8 mouse cellular contexts compared by ENCODE assay signal in genomic region chr11:118355640-118356039, GRCm38 (mm10). TPM values are rescaled to one million over a fixed set of nuclear protein-coding genes. Genes with fewer than 3 reads are reported as not detected.
A peak's percentile ranks its signal among the peaks of the same experiment; 100 is the strongest.
DNase-seq lines count a peak whose midpoint lies in the region; ATAC-seq lines count a peak whose summit lies in the region.

Timp2 (minus strand) TSS chr11:118355740.

- no peaks in the 10 kb centered on the region for H3K9me3 ChIP-seq in intestine, embryonic 14.5 days (ENCODE audit: control insufficient read depth, low read length)
- H3K9me3 ChIP-seq in midbrain, embryonic 10.5 days (replicated peaks) = no peaks in the 10 kb centered on the region

- H3K4me1 ChIP-seq in intestine, embryonic 14.5 days (replicated peaks; ENCODE audit: control insufficient read depth, insufficient read depth, low read length) = peaks cover 21% of the 10 kb centered on the region
- peaks cover 32% of the 10 kb centered on the region for H3K4me1 ChIP-seq in midbrain, embryonic 10.5 days

- ATAC-seq in activated CD4-positive, CD25-positive, alpha-beta regulatory T cell, adult 4 months = no peak
- peak; percentile 41; the same call in 1 of the 2 replicates for ATAC-seq in intestine, embryonic 14.5 days (replicated peaks; ENCODE audit: low FRiP score, low TSS enrichment, low read depth)

- H3K27ac ChIP-seq in intestine, embryonic 14.5 days (ENCODE audit: low read depth) = peak within 1 kb of the TSS; percentile 86
- H3K27ac ChIP-seq in midbrain, embryonic 10.5 days (replicated peaks) = peak within 1 kb of the TSS; percentile 95

- no peak for DNase-seq in heart, adult 18-20 months
- no peak for DNase-seq in heart, adult 11 months
- peak in 1 of 2 experiments; percentile 25 for DNase-seq in gastrocnemius, adult 8-10 months (ENCODE audit: low spot score in 2 of 2)
- no peak for DNase-seq in intestine, embryonic 14.5 days (ENCODE audit: low spot score)
- DNase-seq in midbrain, embryonic 10.5 days (ENCODE audit: low spot score) = no peak
- DNase-seq in cerebellum, adult 8-10 months = no peak
- DNase-seq in urinary bladder, postnatal 14 days (ENCODE audit: low spot score) = no peak

- peak within 1 kb of the TSS; percentile 72 for H3K4me3 ChIP-seq in intestine, embryonic 14.5 days (ENCODE audit: low read depth, low read length)
- peak within 1 kb of the TSS; percentile 87 for H3K4me3 ChIP-seq in midbrain, embryonic 10.5 days

- H3K9ac ChIP-seq in intestine, embryonic 14.5 days (ENCODE audit: low read length) = peak within 1 kb of the TSS; percentile 90

- peak within 1 kb of the TSS; percentile 72 for H3K4me2 ChIP-seq in intestine, embryonic 14.5 days (ENCODE audit: low read length)

- H3K36me3 ChIP-seq in intestine, embryonic 14.5 days (ENCODE audit: control insufficient read depth, insufficient read depth, low read length) = 0 out of 2 replicates have a peak, but pooled peaks cover 6% of the 10 kb centered on the region
- H3K36me3 ChIP-seq in midbrain, embryonic 10.5 days = 0 out of 2 replicates have a peak, but pooled peaks cover 5% of the 10 kb centered on the region

- no peaks in the 10 kb centered on the region for H3K27me3 ChIP-seq in intestine, embryonic 14.5 days (replicated peaks; ENCODE audit: control insufficient read depth, insufficient read depth, low read length)
- H3K27me3 ChIP-seq in midbrain, embryonic 10.5 days (ENCODE audit: low read depth, poor library complexity, severe bottlenecking) = peaks cover 23% of the 10 kb centered on the region; the same call in 1 of the 2 replicates

- 34% methylated on average over 6 of the region's 6 CpGs for WGBS in intestine, embryonic 14.5 days
- WGBS in midbrain, embryonic 10.5 days = 29% methylated on average over 6 of the region's 6 CpGs

RNA-seq across cellular contexts. Expression of gene Timp2, which starts in this region (rescaled TPM):
- 100 to 1,000 TPM in 1 of 2 experiments, 10 to 100 TPM in 1; 75.0 to 102 TPM for total RNA-seq in heart, adult 18-20 months (2021)
- polyA plus RNA-seq in activated CD4-positive, CD25-positive, alpha-beta regulatory T cell, adult 4 months (2017; shearing (Covaris generic)) = 10 to 100 TPM; 10.2 to 11.2 TPM
- total RNA-seq in gastrocnemius, adult 8-10 months (2022) = 10 to 100 TPM; 41.0 to 82.5 (median 52.4) TPM
- 80.9 and 83.9 TPM in 2 replicates for polyA plus RNA-seq in intestine, embryonic 14.5 days (2014; fragmentation: Nextera tagmentation; extraction: Ambion mirVana)
- polyA plus RNA-seq in midbrain, embryonic 10.5 days (2016; fragmentation: Nextera tagmentation; extraction: Ambion mirVana) = 29.0 and 32.1 TPM in 2 replicates
